Mouse (Mus musculus): ENCODE measurements at regions not wholly inside any gene's neighbourhood (a gene's known extent, or its start where the extent isn't known, plus 50 kb on each side); places are given as distances from the start of the nearest gene placed in this dataset.

DNA sequence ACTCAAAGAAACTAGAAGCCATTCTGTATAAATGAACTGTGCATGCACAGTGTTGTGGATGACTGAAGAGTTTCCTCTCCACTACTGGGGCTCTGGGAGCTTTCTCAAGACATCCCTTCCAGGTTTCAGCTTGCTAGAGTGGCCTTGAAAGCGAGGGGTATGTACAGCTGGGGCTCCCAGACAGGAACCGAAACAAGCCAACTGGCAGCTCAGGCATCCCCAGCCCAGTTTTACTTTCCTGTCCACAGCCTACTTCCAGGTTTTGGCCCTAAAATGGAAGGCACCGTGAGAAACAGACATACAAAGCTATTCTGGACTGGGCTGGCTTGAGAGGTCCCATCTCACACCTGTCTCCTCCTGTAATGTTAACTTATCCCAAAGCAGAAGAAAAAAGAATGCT, 360.3 kb upstream of the Sall1 start:
- DNase-seq, result no peak

DNA sequence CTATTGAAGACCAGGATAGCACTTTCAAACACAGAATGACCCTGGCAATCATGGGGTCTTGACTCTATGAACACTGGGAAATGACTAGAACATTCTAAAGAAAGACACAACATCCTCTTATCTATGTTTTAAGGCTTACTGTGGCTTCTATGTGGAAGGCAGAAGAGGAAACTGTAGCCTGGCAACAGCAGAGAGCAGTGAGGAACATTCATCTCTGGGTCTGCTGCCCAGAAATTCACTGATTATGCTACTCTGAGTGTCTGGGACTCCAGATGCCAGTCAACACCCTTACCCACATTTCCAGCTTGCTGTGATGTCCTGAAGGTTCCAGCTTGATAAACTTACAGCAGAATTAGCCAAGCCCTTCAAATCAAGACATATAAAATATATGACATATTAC, 352.7 kb upstream of the Sall1 start:
- no peak for DNase-seq

DNA sequence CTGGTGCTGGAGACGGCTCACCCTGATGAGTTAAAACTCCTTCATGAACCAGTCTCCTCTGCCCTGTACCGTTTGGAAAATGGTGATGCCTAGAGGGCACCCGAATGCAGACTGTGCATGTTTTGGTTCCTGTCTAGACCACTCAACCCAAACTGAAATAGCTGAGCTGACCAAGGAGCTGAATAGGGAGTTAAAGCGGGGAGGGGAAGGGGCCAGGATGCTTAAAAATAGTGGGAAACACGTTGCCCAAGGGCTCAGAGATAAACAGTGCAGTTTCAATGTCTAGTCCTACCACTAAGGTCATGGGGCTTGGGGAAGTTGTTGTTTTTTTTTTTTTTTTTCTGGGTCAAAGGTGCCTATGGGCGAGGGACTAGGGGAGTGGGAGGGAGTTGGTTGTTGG, 348.8 kb upstream of the Sall1 start:
- DNase-seq, result no peak

DNA sequence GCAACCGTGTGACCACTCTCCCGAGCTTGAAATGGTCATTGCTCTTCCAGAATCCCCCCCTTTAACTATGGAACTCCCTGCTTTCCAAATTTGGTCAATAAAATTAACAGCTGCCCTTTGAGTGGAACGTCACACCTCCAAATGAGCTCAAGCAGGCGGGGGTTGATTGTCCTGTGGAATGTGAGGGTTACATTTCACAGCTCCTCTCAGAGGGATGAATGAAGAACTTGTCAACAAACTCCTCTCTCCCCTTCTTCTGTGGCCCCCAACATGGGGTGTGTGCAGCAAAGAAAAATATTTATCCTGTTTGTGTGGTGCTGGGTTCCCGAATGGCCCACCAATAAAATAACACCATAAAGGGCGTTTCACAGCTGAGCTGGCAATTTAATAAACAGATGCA, 344.8 kb upstream of the Sall1 start:
- no peak for DNase-seq

DNA sequence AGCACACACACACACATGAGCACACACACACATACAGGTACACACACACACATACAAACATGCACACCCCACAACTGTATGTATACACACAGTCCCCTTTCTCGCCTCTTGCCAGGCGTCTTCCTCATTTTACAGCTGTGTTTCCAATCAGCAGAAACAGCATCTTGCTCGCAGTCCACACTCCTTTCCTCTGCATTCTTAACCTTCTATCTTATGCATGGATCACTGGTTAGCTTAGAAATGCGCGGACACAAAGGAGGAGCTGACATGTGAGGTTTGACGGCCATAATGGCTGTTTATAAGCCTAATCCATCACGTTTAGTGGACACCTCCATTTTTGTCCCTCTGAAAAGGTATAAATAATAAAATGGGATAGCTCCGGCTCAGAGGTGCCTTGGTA, 343.3 kb upstream of the Sall1 start:
- no peak for DNase-seq

DNA sequence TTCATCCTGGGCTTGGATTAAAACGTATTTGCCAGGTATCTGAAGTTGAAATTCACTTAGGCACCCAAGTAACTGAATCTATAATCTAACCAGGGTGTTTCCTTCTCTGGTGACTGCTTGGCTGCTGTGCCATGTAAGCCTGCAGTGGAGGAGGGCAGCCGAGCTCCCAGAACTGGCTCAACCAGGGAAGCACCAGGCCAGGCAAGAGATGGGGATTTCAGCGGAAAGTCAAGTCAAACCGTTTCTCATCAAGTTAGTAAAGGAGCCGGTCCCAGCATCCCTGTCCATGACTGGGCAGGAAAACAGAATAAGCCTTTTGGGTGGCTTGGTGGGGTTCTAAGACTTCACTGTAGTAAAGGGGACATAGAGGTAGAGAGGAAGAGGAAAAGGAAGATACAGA, 341.1 kb upstream of the Sall1 start:
- no peak for DNase-seq

DNA sequence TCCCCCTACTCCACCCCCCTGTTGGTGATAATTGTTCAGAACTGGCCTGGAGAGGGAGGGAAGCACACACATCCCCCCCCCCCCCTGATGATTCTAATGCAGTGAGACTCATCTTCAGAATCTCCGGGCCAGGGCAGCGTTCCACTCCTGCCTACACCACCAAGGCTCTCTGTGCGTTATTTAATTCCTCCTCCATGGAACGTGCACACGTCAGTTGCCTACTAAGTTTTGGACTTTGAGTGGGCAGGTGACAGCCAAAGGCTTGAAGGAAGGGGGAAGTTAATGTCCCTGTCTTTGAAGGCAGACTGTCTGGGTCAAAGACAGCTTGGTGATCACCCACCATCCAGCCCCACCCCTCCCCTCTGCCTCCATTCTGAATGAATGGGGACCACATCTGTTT, 339.8 kb upstream of the Sall1 start:
- DNase-seq, result no peak

DNA sequence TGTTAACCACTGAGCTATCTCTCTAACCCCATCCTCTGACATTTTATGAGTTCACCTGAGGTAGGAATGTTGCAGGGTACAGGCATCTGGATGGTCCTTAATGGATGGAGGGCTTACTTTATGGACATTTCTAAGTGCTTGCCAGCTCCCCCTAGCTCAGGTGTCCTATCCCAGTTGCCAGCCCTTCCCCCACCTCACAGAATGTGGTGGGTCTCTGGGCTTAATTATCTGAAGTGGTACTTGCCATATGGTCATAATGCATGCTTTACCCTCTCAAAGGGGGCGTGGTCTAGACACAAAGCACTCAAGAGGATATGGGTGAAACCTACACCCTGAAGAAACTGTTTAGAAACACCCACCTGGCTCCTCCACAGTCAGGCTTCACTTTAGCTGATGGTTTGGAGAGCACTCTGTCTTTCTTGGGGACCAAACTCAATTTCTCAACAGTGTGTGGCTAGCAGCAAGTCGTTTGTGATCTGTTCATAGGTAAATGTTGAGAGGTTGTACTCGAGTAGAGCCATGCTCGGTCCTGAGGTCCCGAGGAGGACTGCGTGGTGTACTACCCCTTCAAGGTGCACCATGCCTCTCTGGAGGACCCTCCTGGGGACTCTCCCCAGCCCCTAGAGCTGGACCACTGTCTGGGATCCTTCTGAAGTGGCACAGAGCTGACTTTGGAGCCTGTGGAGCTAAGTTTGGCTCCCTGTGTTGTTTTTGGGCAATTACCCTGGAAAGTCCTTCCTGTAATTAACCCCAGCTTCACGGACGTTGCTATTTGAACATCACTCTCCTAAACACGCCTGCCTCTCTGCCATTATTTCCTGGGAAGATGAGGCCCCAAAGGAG, 338.8 kb upstream of the Sall1 start:
- DNase-seq, result no peak

DNA sequence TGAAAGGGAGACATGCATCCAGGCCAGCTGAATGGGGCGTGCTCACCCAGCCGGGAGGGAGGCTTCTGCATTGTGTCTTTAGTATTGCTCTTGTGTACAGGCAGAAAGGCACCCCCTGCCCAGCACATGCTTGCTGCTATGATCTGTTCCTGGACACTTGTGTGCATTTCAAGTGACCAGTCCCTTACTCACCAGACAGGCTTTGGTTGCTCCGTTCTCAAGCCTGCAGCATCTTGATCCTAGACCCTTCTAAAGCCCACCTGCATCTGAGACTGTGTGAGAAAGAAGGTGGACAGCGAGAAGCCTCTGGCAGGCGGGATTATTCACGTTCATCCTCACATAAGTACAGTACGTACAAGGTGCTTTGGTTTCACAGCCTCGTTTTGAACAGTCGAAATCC, 336.5 kb upstream of the Sall1 start:
- no peak for DNase-seq

DNA sequence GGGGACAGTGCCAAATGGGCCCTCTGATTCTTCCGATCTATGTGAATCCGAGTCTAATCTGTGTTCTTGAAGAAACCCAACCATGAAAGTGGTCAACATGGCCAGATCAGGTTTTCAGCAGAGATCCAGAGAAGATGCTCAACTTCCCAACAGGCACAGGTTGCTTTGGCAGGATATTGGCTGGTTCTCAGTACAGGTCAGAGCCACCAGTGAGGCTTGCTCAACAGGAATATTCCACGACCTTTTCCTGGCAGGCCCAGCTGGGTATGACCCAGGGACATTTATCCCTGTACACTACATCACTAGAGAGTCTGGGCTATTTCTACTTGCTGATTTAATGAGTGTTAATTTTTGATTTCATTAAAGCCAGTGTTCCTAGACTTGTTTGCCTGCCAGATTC, 328.8 kb upstream of the Sall1 start:
- no peak for DNase-seq

DNA sequence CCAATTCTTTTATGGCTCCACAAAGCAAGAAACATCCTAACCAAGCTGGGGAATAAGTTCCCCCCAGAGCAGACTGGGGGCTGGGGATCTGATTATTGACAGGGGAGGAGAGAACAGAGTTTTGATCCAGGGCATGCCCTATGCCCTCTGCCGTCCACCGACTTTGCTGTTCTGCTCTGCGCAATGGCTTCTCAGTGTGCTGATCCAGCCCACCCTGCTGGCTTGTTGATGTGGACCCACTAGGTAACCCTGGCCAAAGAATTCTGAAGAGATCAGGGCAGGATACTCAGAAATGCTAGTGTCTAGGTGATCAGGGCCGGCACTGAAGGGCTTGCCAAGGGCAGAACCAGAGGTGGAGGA, 327.8 kb upstream of the Sall1 start:
- no peak for DNase-seq

DNA sequence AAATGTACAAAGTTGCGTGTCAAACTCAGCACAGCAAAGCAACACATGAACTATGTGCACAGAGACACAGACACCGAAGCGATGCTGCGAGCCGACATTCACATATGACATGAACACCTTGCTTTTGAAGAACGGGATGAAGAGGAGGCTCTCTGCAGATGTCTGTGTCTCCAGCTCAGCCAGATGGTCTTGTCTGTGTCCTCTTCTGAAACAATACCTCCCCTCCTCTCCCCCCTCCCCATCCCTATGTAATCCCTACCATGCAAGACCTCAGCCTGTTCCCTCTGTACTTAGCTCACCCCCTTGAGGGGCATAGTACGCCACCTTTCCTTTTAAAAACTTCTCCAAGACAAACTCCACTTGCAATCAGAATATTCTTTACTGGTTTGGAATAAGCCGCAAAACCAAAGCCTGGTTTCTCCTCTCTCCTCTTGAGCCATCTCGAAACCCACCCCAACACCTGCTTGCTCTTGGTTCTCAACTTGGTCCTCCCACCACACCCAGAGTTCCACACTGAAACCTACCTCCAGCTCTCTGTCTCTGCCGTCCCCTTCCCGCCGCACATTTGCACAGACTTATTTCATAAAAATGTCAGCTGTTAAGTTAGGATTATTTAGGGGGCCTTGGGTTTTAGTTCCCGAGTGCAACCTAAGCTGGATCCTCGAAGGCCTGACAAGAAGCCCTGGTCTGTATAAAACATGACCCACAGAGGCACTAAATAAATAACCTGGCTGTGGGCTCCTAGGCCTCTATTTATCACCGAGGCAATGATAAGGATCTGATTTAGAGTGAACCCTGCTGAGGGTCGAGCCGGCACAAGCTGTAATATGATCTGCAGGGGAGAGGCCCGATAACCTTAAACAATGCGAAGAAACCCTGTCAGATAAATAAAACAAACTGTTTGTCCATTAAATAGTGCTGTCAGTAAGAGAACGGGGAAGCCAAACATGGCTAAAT, 327.1 kb upstream of the Sall1 start:
- no peak for DNase-seq

DNA sequence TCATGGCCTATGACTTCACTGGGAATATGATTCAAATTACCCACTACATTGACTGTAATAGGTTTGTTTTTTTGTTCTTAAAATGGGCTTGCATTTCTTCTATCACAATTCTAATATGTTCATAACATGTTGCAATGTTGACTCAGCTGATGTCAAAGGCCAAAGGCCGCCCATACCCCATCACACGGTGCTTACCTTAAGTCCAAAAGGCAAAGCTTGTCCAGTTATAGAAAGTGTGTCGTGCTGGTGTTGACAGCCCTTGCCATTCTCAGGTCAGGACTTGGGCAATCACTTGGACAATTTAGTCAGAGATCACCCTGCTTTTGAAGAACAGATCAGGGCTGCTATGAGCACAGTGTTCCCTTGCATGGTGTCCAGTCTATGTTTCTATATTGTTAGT, 321.5 kb upstream of the Sall1 start:
- no peak for DNase-seq

DNA sequence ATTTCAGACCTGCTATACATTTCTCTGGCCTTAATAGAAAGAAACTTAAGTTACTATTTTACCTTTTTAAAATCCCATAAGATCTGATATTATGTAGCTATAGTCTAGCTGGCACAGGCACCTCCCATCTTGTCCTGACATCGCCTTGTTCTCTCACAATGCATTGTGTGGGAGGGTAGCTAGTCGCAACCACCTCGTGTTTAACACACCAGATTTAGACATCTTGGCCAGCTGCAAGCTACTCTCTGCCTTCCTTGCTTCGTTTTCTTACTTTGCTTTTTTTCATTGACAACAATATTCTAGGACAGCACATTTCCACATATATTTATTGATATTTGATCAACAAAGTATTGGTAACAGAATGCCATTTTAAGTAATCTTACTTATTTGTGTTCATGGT, 314.4 kb upstream of the Sall1 start:
- DNase-seq, result no peak

DNA sequence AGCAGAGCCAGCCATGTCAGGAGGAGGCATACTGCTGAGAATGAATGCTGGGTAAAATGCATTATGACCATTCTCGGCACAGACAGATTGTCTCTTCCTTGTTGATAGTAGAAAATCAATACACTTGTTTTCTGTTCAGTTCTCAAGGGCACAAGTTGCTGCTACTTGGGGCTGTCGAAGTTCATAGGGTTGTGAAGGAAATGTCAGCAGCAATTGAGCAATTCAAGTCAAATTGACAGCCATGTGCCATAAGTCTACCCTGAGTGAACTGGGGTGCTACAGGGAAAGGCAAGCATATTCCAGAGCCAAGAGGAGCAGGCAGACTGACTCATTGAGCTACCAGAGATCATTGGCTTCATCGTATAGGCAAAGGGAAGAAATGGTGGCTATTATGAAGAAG, 301.6 kb upstream of the Sall1 start:
- no peak for DNase-seq

DNA sequence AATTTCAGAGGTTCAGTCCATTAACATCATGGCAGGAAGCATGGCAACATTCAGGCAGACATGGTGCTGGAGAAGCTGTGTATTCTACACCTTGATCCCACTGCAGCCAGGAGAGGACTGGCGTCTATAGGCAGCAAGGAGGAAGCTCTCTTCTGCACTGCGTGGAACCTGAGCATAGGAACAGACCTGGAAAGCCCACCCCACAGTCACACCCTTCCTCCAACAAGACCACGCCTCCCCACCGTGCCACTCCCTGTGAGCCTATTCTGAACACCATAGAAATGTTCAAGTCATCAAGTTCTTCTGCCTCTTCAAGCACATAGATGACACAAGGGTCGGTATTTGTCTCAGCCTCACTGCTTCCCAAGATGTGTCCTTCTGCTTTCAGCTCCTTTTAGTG, 297.7 kb upstream of the Sall1 start:
- DNase-seq, result no peak

DNA sequence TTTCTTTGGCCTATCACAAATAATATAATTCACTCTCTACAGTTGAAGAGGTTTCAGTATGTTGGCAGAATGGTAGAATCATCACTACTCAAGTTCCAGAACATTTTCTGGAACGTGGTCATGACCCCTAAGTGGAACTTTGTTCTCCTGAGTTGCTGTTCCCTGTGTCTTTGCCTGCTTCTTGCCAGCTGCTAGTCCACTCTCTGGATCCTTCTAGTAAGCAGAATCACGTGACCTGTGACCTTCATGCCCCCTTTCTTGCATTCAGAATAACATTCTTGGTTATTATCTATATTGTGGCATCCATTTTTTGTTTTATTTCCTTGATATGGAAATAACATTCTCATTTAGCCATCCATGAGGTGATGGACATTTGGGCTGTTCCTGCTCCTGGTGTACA, 291.5 kb upstream of the Sall1 start:
- no peak for DNase-seq

DNA sequence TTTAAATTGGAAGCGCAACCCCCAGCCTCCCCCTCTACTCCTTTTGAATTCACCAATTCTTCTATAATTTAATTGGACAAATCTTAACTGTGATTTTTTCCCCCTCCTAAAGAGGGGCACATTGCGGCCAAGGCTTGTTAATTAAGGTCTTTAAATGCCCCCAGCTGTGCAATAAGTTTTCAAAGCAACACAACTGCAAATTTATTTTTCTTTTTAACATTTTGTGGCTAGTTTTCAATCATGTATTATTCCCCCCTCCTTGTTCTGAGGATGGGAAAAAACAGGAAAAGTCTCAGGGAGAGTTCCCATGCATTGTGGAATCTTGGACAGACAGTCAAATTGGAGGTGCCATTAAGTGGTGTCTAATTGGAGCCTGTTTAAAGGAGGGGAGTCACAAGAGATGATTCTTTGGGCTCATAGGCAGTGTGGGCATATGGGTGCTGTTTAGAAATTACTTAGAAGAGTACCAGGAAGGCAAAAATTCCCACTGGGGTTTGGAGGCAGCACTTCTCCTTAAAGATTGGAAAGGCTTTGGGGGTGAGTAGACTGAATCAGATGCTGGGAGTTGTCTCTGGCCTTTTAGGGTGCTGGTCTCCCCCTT, 281.9 kb upstream of the Sall1 start:
- no peak for DNase-seq

DNA sequence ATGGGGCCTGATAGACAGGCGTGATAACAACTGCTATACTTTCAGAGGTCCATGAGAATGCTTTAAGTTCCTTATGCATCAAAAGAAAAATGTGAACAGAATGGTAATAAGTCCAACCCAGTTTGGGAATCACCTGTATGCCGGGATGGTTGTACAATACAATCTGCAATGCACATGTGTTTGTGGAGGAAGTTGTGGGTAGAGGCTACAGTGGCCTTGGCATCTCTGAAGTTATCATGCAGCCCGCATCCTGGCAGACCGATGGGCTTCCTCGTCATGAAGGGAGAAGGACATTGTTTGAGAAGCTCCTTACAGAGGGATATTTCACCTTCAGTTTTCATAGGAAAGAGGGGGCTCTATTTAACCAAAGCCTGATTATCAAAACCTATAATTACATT, 281.3 kb upstream of the Sall1 start:
- no peak for DNase-seq

DNA sequence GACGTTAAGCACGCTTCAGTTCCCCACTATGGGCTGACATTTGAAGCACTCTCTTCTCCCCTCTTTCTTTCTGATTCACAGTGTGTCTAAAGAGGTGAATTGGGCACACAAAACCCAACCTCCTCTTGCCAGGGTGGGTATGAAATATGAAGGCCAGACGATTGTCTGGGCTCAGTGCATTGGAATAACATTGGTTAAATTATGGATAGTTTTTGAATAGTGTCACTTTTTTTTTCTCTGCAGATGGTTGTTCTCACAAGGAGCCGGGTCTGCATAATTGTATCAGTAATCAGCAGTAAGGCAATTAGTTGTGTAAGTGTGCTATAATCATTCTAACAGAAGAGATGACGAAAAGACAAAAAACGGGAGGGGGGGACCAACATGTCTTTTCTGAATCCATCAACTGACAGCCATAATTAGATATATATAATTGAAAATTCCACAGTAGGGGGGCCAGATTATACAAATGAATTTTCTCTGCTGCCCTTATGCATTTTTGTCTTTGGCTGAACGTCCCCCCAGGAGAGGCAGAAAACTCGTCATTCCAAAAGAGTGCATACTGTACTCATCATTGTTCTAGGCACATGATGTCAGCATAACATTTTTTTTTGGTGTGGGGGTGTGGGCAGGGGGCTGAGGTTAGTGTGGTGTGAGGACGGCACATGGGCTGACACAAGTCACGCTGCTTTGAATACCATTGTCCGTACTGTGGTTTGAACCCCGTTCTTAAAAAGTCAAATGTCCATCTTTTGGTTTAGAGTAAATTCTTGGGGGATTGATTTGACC, 280.7 kb upstream of the Sall1 start:
- DNase-seq, result no peak

DNA sequence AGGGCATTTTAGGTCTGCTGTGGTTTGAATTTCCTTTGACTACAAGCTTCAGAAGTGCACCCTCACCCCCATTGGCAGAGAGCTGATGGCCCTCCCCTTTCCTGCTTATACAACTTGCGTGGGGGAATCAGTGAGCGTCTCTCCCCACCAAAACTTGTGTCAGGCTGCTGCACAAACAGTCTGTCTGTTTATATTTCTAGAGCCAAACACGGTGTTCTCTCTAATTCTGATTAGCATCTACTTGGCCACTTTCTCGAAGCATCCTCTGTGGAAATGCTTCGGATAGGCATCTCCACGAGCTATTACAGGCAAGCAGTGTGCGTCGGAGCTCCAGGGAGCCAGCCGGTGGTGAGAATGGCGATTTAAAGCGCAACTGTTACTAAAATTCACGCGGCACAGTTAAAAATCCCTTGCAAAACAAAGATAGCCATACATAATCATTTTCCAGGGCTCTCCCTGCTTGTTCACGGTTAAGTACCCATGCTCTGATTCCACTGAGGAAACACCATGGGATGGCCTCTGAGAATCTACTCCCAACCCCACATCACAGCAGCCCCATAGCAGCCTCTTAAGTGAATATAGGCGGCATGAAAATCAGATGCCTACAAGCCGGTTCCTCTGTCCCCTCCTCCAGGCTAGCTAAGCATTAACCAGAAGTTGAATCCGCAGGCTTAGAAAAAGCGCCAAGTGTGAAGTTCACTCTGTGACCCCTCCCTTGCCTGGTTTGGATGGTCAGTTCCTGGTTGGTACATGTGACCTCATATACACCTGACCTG, 273.7 kb upstream of the Sall1 start:
- no peak for DNase-seq

DNA sequence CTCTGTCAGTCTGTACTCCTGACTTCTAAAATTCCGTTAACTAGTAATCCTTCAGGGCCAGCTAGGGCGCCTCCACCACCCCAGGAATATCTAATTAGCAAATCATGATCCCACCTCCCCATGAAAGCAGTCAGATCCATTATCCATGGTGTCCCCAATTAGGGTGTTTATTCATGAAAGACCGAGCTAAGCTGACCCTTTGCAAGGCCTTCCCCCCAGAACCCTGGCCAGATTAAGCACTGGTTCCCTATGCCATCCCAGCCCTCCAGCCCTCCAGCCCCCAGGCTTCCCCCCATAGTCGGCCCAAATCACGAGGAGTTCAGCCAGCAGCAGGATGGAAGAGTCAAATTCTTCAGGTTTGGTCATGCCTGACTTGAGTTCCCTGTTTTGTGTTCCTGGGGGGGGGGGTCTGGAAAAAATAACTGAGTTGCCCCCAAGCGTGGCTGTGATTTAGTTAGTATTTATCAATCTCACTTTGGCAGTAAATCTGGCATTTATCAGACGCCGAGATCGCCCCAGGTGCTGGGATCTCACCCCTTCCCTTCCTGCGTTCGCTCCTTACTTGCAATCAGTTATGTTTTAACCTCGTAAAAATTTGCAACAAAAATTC, 272.7 kb upstream of the Sall1 start:
- DNase-seq, result no peak
